Mouse (Mus musculus) MEL (cell line): ENCODE data around the gene Ctdsp1. TPM values are rescaled to one million over a fixed set of nuclear protein-coding genes. Genes with fewer than 3 reads are reported as not detected.
A peak's percentile ranks its signal among the peaks of the same experiment; 100 is the strongest.

Experiments used
- DNase-seq: peaks from one replicate; pipeline ENCODE4 v3.0.0; 2011; ENCODE audit warnings: low read depth, low spot score
- H3K27ac ChIP-seq: 2 replicates; pipeline ENCODE4 v1.5.1; 2012; ENCODE audit warnings: low read depth, mild to moderate bottlenecking, control low read depth, low read length, moderate library complexity; ENCODE audit not compliant: control insufficient read depth
- H3K27me3 ChIP-seq, 2 experiments: fragments of 150-350 bp in 1 of 2; sonication (generic) in 1 of 2; 2 replicates each; pipeline ENCODE4 v1.6.1; 2012; ENCODE audit warnings: low read length in 2 of 2, mild to moderate bottlenecking in 2 of 2, improper control_type of control experiment in 1 of 2, moderate library complexity in 1 of 2; ENCODE audit not compliant: insufficient read depth in 2 of 2, control insufficient read depth in 1 of 2
- H3K36me3 ChIP-seq, 2 experiments: 2 replicates each; pipeline ENCODE4 v1.6.1; 2012 to 2014; ENCODE audit warnings: low read length in 2 of 2, improper control_type of control experiment in 1 of 2, inconsistent platforms in 1 of 2, mild to moderate bottlenecking in 1 of 2; ENCODE audit not compliant: insufficient read depth in 2 of 2, control insufficient read depth in 1 of 2
- H3K4me1 ChIP-seq, 2 experiments: fragments of 150-350 bp in 1 of 2; sonication (generic) in 1 of 2; 2 replicates each; pipeline ENCODE4 v1.6.1; 2012; ENCODE audit warnings: low read length in 2 of 2, improper control_type of control experiment in 1 of 2, mild to moderate bottlenecking in 1 of 2; ENCODE audit not compliant: insufficient read depth in 2 of 2, control insufficient read depth in 1 of 2
- H3K4me3 ChIP-seq, 2 experiments: fragments of 150-350 bp in 1 of 2; sonication (generic) in 1 of 2; 2 replicates each; pipeline ENCODE4 v1.5.1; 2012; ENCODE audit warnings: low read depth in 2 of 2, low read length in 2 of 2, mild to moderate bottlenecking in 2 of 2, moderate library complexity in 2 of 2, control low read depth in 1 of 2, improper control_type of control experiment in 1 of 2; ENCODE audit not compliant: control insufficient read depth in 1 of 2, insufficient read depth in 1 of 2
- H3K79me2 ChIP-seq: 2 replicates; pipeline ENCODE4 v1.6.1; 2012; ENCODE audit warnings: mild to moderate bottlenecking, low read length, moderate library complexity; ENCODE audit not compliant: control insufficient read depth, poor library complexity, insufficient read depth
- H3K9ac ChIP-seq: 2 replicates; pipeline ENCODE4 v1.6.1; 2012; ENCODE audit warnings: low read depth, mild to moderate bottlenecking, control low read depth, low read length, moderate library complexity; ENCODE audit not compliant: control insufficient read depth, poor library complexity, severe bottlenecking
- H3K9me3 ChIP-seq: fragments of 150-350 bp; sonication (generic); replicated peaks from 2 replicates; pipeline ENCODE4 v1.6.1; 2012; ENCODE audit warnings: mild to moderate bottlenecking, low read length, improper control_type of control experiment, moderate library complexity; ENCODE audit not compliant: insufficient read depth
- BHLHE40 ChIP-seq: IDR thresholded peaks from 2 replicates; pipeline ENCODE4 v1.6.1; 2012; ENCODE audit warnings: low read depth, mild to moderate bottlenecking, inconsistent platforms, low read length, improper control_type of control experiment, borderline replicate concordance
- CHD1 ChIP-seq: IDR thresholded peaks from 2 replicates; pipeline ENCODE4 v1.6.1; 2012; ENCODE audit warnings: low read depth, mild to moderate bottlenecking, inconsistent platforms, low read length, improper control_type of control experiment
- CHD2 ChIP-seq: IDR thresholded peaks from 2 replicates; pipeline ENCODE4 v1.6.1; 2011; ENCODE audit warnings: low read length, improper control_type of control experiment
- CTCF ChIP-seq, 3 experiments: IDR thresholded peaks in 2 of 3; conservative IDR thresholded peaks in 1 of 3; 2 replicates each; pipeline ENCODE4 v1.5.1; 2011 to 2012; ENCODE audit warnings: low read length in 3 of 3, low read depth in 2 of 3, mild to moderate bottlenecking in 2 of 3, improper control_type of control experiment in 1 of 3, inconsistent platforms in 1 of 3, mixed read lengths in 1 of 3, moderate library complexity in 1 of 3; ENCODE audit not compliant: control insufficient read depth in 1 of 3, insufficient read depth in 1 of 3, poor library complexity in 1 of 3, severe bottlenecking in 1 of 3
- E2F4 ChIP-seq: IDR thresholded peaks from 2 replicates; pipeline ENCODE4 v1.6.1; 2011; ENCODE audit warnings: low read depth, low read length, improper control_type of control experiment, borderline replicate concordance
- ELF1 ChIP-seq: IDR thresholded peaks from 2 replicates; pipeline ENCODE4 v1.6.1; 2014; ENCODE audit warnings: low read depth, mild to moderate bottlenecking, inconsistent platforms, low read length, improper control_type of control experiment, moderate library complexity
- EP300 ChIP-seq, 2 experiments: IDR thresholded peaks; 2 replicates each; pipeline ENCODE4 v1.6.1; 2011; ENCODE audit warnings: improper control_type of control experiment in 2 of 2, low read length in 2 of 2, low read depth in 1 of 2, mild to moderate bottlenecking in 1 of 2
- ETS1 ChIP-seq: IDR thresholded peaks from 2 replicates; pipeline ENCODE4 v1.6.1; 2012; ENCODE audit warnings: low read depth, mild to moderate bottlenecking, inconsistent platforms, low read length, improper control_type of control experiment, moderate library complexity
- GABPA ChIP-seq: IDR thresholded peaks from 2 replicates; pipeline ENCODE4 v1.6.1; 2012; ENCODE audit warnings: low read depth, mild to moderate bottlenecking, inconsistent platforms, low read length, improper control_type of control experiment, moderate library complexity
- HCFC1 ChIP-seq: IDR thresholded peaks from 2 replicates; pipeline ENCODE4 v1.6.1; 2012; ENCODE audit warnings: low read depth, mild to moderate bottlenecking, inconsistent platforms, low read length, improper control_type of control experiment, moderate library complexity
- JUND ChIP-seq: IDR thresholded peaks from 2 replicates; pipeline ENCODE4 v1.6.1; 2011; ENCODE audit warnings: low read depth, mild to moderate bottlenecking, improper control_type of control experiment, low read length
- KAT2A ChIP-seq: conservative IDR thresholded peaks from 2 replicates; pipeline ENCODE4 v1.6.1; 2012; ENCODE audit warnings: low read depth, low read length, improper control_type of control experiment, inconsistent platforms
- MAFK ChIP-seq: IDR thresholded peaks from 2 replicates; pipeline ENCODE4 v1.6.1; 2011; ENCODE audit warnings: low read depth, mild to moderate bottlenecking, low read length, improper control_type of control experiment, borderline replicate concordance
- MAX ChIP-seq: IDR thresholded peaks from 2 replicates; pipeline ENCODE4 v1.6.1; 2011; ENCODE audit warnings: low read length, improper control_type of control experiment
- MAZ ChIP-seq: IDR thresholded peaks from 2 replicates; pipeline ENCODE4 v1.6.1; 2012; ENCODE audit warnings: low read depth, mild to moderate bottlenecking, inconsistent platforms, low read length, improper control_type of control experiment
- MEF2A ChIP-seq: IDR thresholded peaks from 2 replicates; pipeline ENCODE4 v1.6.1; 2014; ENCODE audit warnings: low read depth, mild to moderate bottlenecking, inconsistent platforms, low read length, improper control_type of control experiment; ENCODE audit not compliant: poor library complexity, insufficient replicate concordance, severe bottlenecking; ENCODE audit errors: extremely low read depth
- MXI1 ChIP-seq: IDR thresholded peaks from 2 replicates; pipeline ENCODE4 v1.6.1; 2011; ENCODE audit warnings: mild to moderate bottlenecking, low read depth, low read length, improper control_type of control experiment
- MYB ChIP-seq: IDR thresholded peaks from 2 replicates; pipeline ENCODE4 v1.6.1; 2011; ENCODE audit warnings: mild to moderate bottlenecking, low read depth, low read length, improper control_type of control experiment
- MYC ChIP-seq: IDR thresholded peaks from 2 replicates; pipeline ENCODE4 v1.6.1; 2011; ENCODE audit warnings: low read depth, mild to moderate bottlenecking, low read length, improper control_type of control experiment, moderate library complexity
- NELFE ChIP-seq: IDR thresholded peaks from 2 replicates; pipeline ENCODE4 v1.6.1; 2011; ENCODE audit warnings: low read depth, low read length, improper control_type of control experiment
- POLR2A ChIP-seq, 2 experiments: IDR thresholded peaks; 2 replicates each; pipeline ENCODE4 v1.6.1; 2011 to 2012; ENCODE audit warnings: low read length in 2 of 2, mild to moderate bottlenecking in 2 of 2, control low read depth in 1 of 2, improper control_type of control experiment in 1 of 2, low read depth in 1 of 2, moderate library complexity in 1 of 2; ENCODE audit not compliant: control insufficient read depth in 1 of 2, insufficient read depth in 1 of 2, poor library complexity in 1 of 2
- POLR2AphosphoS2 ChIP-seq: IDR thresholded peaks from 2 replicates; pipeline ENCODE4 v1.6.1; 2011; ENCODE audit warnings: low read length, improper control_type of control experiment
- POLR2AphosphoS5 ChIP-seq: IDR thresholded peaks from 2 replicates; pipeline ENCODE4 v1.6.1; 2012; ENCODE audit warnings: low read depth, borderline replicate concordance, mild to moderate bottlenecking, inconsistent platforms, low read length, moderate library complexity, mixed read lengths
- RAD21 ChIP-seq: IDR thresholded peaks from 2 replicates; pipeline ENCODE4 v1.6.1; 2011; ENCODE audit warnings: mild to moderate bottlenecking, low read depth, low read length, improper control_type of control experiment
- RCOR1 ChIP-seq: IDR thresholded peaks from 2 replicates; pipeline ENCODE4 v1.6.1; 2012; ENCODE audit warnings: low read depth, mild to moderate bottlenecking, inconsistent platforms, low read length, improper control_type of control experiment
- SIN3A ChIP-seq: IDR thresholded peaks from 2 replicates; pipeline ENCODE4 v1.6.1; 2012; ENCODE audit warnings: low read length, improper control_type of control experiment, inconsistent platforms
- SMC3 ChIP-seq: IDR thresholded peaks from 2 replicates; pipeline ENCODE4 v1.6.1; 2011; ENCODE audit warnings: low read depth, low read length, improper control_type of control experiment
- TAL1 ChIP-seq: IDR thresholded peaks from 2 replicates; pipeline ENCODE4 v1.6.1; 2012; ENCODE audit warnings: mild to moderate bottlenecking, inconsistent platforms, low read length, moderate library complexity, mixed read lengths
- TBP ChIP-seq: IDR thresholded peaks from 2 replicates; pipeline ENCODE4 v1.8.0; 2011; ENCODE audit warnings: low read depth, low read length, improper control_type of control experiment
- TCF12 ChIP-seq: IDR thresholded peaks from 2 replicates; pipeline ENCODE4 v1.6.1; 2014; ENCODE audit warnings: low read depth, mild to moderate bottlenecking, inconsistent platforms, low read length, improper control_type of control experiment, moderate library complexity
- UBTF ChIP-seq: IDR thresholded peaks from 2 replicates; pipeline ENCODE4 v1.6.1; 2012; ENCODE audit warnings: low read depth, mild to moderate bottlenecking, inconsistent platforms, low read length, improper control_type of control experiment, moderate library complexity, borderline replicate concordance; ENCODE audit not compliant: insufficient read depth
- USF1 ChIP-seq: IDR thresholded peaks from 2 replicates; pipeline ENCODE4 v1.6.1; 2014; ENCODE audit warnings: low read depth, mild to moderate bottlenecking, inconsistent platforms, low read length, improper control_type of control experiment, moderate library complexity
- USF2 ChIP-seq, 2 experiments: IDR thresholded peaks; 2 replicates each; pipeline ENCODE4 v1.6.1; 2011 to 2012; ENCODE audit warnings: improper control_type of control experiment in 2 of 2, low read length in 2 of 2, borderline replicate concordance in 1 of 2, inconsistent platforms in 1 of 2, low read depth in 1 of 2, mild to moderate bottlenecking in 1 of 2; ENCODE audit not compliant: insufficient read depth in 1 of 2
- ZC3H11A ChIP-seq: IDR thresholded peaks from 2 replicates; pipeline ENCODE4 v1.6.1; 2012; ENCODE audit warnings: low read depth, mild to moderate bottlenecking, inconsistent platforms, low read length, improper control_type of control experiment
- ZKSCAN1 ChIP-seq: IDR thresholded peaks from 2 replicates; pipeline ENCODE4 v1.6.1; 2012; ENCODE audit warnings: low read depth, mild to moderate bottlenecking, inconsistent platforms, low read length, improper control_type of control experiment, moderate library complexity
- ZMIZ1 ChIP-seq: IDR thresholded peaks from 2 replicates; pipeline ENCODE4 v1.6.1; 2012; ENCODE audit warnings: low read depth, mild to moderate bottlenecking, inconsistent platforms, low read length, improper control_type of control experiment, moderate library complexity
- ZNF384 ChIP-seq: IDR thresholded peaks from 2 replicates; pipeline ENCODE4 v1.6.1; 2012; ENCODE audit warnings: low read depth, mild to moderate bottlenecking, inconsistent platforms, low read length, improper control_type of control experiment
- polyA plus RNA-seq, 2 experiments: library from polyadenylated mRNA; stranded (reverse) in 1 of 2; unstranded in 1 of 2; fragments of >175 nt in 1 of 2; fragments of >200 nt in 1 of 2; gene quantifications; 2 replicates each; pipeline versions ENCODE4 v1.2.1 to v1.2.4; 2012; ENCODE audit warnings: low replicate concordance in 2 of 2, low read depth in 1 of 2; ENCODE audit not compliant: insufficient read length in 2 of 2, insufficient read depth in 1 of 2, missing spikeins in 1 of 2
- total RNA-seq: library from RNA; depleted of rRNA; stranded (reverse); fragments of 300-350 nt; gene quantifications from 2 replicates; pipeline ENCODE4 v1.2.3, GENCODE M21; 2012

Ctdsp1 gene
- total and polyA plus RNA-seq, 3 experiments = 18.0 to 69.8 TPM; not detected in 1

DNA sequence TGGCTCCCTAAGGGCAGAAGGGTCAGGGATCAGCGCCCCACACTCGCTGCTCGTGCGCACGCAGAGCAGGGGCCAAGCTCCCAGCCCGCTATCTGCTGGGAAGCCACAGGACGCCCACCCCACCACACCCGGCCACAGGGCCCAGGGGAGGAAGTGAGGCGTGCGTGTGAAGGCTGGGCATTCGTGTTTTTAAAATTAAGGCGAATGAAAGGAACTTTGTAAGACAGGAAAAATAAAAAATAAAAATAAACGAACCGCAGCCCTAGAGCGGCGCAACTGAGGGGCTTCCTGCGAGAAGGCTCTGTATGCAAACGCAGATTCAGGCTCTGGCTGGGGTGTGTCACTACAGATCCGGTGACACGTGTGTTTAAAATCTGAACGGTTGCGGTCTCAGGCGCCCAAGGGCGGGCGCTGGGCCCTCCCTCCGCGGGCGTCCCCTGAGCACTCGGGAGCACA lies 1.4 kb upstream of the Ctdsp1 start:
- Histone ChIP-seq H3K4me1 (peaks cover 0 to 12% of the 10 kb centered on the region in 2 experiments; a peak in 3 of 4 replicates), H3K4me3 (peak overlapping the region; percentile 45 to 49), H3K27me3 (no peaks in the 10 kb centered on the region), H3K36me3 (peaks cover 0 to 10% of the 10 kb centered on the region in 2 experiments; a peak in 2 of 4 replicates), H3K9ac (peak overlapping the region; percentile 79), H3K9me3 (no peaks in the 10 kb centered on the region), H3K27ac (peak overlapping the region; percentile 88), H3K79me2 (peaks cover 14% of the 10 kb centered on the region)
- DNase-seq = peak; percentile 83
- peak; percentile 88 for TF ChIP-seq MAX
- TF ChIP-seq MYB = no peak
- no peak for TF ChIP-seq TAL1
- TF ChIP-seq SMC3 = no peak
- no peak for TF ChIP-seq GABPA
- no peak for TF ChIP-seq KAT2A
- no peak for TF ChIP-seq MEF2A
- TF ChIP-seq ETS1 = 0 out of 2 replicates have a peak, but pooled peaks have one; percentile 14
- no peak for TF ChIP-seq ELF1
- TF ChIP-seq RCOR1 = peak; percentile 63; the same call in 1 of the 2 replicates
- TF ChIP-seq MXI1 = peak; percentile 95
- TF ChIP-seq POLR2AphosphoS2 = no peak
- TF ChIP-seq BHLHE40 = peak; percentile 86
- no peak for TF ChIP-seq HCFC1
- TF ChIP-seq UBTF = no peak; the same call in 1 of the 2 replicates
- no peak for TF ChIP-seq ZNF384
- TF ChIP-seq NELFE = peak; percentile 37; the same call in 1 of the 2 replicates
- TF ChIP-seq POLR2A (IDR thresholded peaks at IDR 0.05; ENCODE audit: control insufficient read depth in 1 of 2, insufficient read depth in 1 of 2, low read depth in 1 of 2, low read length in 2 of 2, poor library complexity in 1 of 2) = peak in 1 of 2 experiments; percentile 42; a peak in 1 of 4 replicates
- no peak for TF ChIP-seq ZC3H11A
- no peak for TF ChIP-seq CHD1
- no peak for TF ChIP-seq CHD2
- TF ChIP-seq MYC = peak; percentile 85; the same call in 1 of the 2 replicates
- no peak for TF ChIP-seq CTCF (IDR thresholded peaks at IDR 0.05 in 2 of 3, conservative IDR thresholded peaks at IDR 0.05 in 1 of 3; ENCODE audit: control insufficient read depth in 1 of 3, insufficient read depth in 1 of 3, low read depth in 2 of 3, low read length in 3 of 3, poor library complexity in 1 of 3, severe bottlenecking in 1 of 3)
- TF ChIP-seq TCF12 = no peak
- peak; percentile 42; the same call in 1 of the 2 replicates for TF ChIP-seq USF1
- TF ChIP-seq JUND = no peak
- no peak for TF ChIP-seq RAD21
- TF ChIP-seq ZMIZ1 = peak; percentile 23; the same call in 1 of the 2 replicates
- TF ChIP-seq SIN3A = no peak; the same call in 1 of the 2 replicates
- TF ChIP-seq MAZ = peak; percentile 50; the same call in 1 of the 2 replicates
- TF ChIP-seq MAFK = no peak
- TF ChIP-seq ZKSCAN1 = no peak
- TF ChIP-seq E2F4 = no peak
- TF ChIP-seq EP300 (IDR thresholded peaks at IDR 0.05; ENCODE audit: low read depth in 1 of 2, low read length in 2 of 2) = peak; percentile 5 to 46; a peak in 2 of 4 replicates
- no peak for TF ChIP-seq POLR2AphosphoS5
- TF ChIP-seq TBP = no peak
- no peak for TF ChIP-seq USF2 (IDR thresholded peaks at IDR 0.05; ENCODE audit: borderline replicate concordance in 1 of 2, insufficient read depth in 1 of 2, low read depth in 1 of 2, low read length in 2 of 2)
